Mouse (Mus musculus) embryonic facial prominence, embryonic 13.5 days (tissue): ENCODE results near the gene Otud4. TPM values are rescaled to one million over a fixed set of nuclear protein-coding genes. Genes with fewer than 3 reads are reported as not detected.

Experiments
- ATAC-seq: fragments of 200-750 bp; cut with Nextera tagmentation; 2 replicates; pipeline ENCODE4 v1.8.0; 2017; ENCODE audit warnings: low read depth; ENCODE audit not compliant: insufficient number of reproducible peaks, insufficient read depth, low FRiP score, low TSS enrichment
- H3K27ac ChIP-seq: fragments of 300-500 bp; sonication (generic); 2 replicates; pipeline ENCODE4 v1.5.1; 2015; ENCODE audit warnings: moderate library complexity, mild to moderate bottlenecking, inconsistent platforms
- H3K27me3 ChIP-seq: fragments of 300-500 bp; sonication (generic); 2 replicates; pipeline ENCODE4 v1.6.1; 2015; ENCODE audit warnings: mild to moderate bottlenecking, inconsistent platforms
- H3K36me3 ChIP-seq: fragments of 300-500 bp; sonication (generic); 2 replicates; pipeline ENCODE4 v1.6.1; 2015; ENCODE audit warnings: mild to moderate bottlenecking, inconsistent platforms
- H3K4me1 ChIP-seq: fragments of 300-500 bp; sonication (generic); 2 replicates; pipeline ENCODE4 v1.6.1; 2015; ENCODE audit warnings: inconsistent platforms
- H3K4me2 ChIP-seq: fragments of 300-500 bp; sonication (generic); 2 replicates; pipeline ENCODE4 v1.6.1; 2015; ENCODE audit warnings: moderate library complexity, mild to moderate bottlenecking, inconsistent platforms
- H3K4me3 ChIP-seq: fragments of 300-500 bp; sonication (generic); 2 replicates; pipeline ENCODE4 v1.5.1; 2015; ENCODE audit warnings: mild to moderate bottlenecking, inconsistent platforms
- H3K9ac ChIP-seq: fragments of 300-500 bp; sonication (generic); 2 replicates; pipeline ENCODE4 v1.6.1; 2015; ENCODE audit warnings: mild to moderate bottlenecking, inconsistent platforms
- H3K9me3 ChIP-seq: fragments of 300-500 bp; sonication (generic); 2 replicates; pipeline ENCODE4 v1.6.1; 2016; ENCODE audit warnings: inconsistent platforms
- WGBS: fragments of 180-500 bp; shearing (Covaris S2); methylation state at CpG from one replicate; pipeline ENCODE4 v1.1.7; 2015; ENCODE audit warnings: mixed read lengths; 5-methylcytosine and 5-hydroxymethylcytosine counted together
- polyA plus RNA-seq: library from polyadenylated mRNA; unstranded; fragments of >200 nt; fragmentation: Nextera tagmentation; extraction: Ambion mirVana; gene quantifications from 2 replicates; pipeline ENCODE4 v1.2.1, GENCODE M21; 2015

The Otud4 gene
- polyA plus RNA-seq, 1 experiment from 2014 or later: 10.7 TPM

DNA sequence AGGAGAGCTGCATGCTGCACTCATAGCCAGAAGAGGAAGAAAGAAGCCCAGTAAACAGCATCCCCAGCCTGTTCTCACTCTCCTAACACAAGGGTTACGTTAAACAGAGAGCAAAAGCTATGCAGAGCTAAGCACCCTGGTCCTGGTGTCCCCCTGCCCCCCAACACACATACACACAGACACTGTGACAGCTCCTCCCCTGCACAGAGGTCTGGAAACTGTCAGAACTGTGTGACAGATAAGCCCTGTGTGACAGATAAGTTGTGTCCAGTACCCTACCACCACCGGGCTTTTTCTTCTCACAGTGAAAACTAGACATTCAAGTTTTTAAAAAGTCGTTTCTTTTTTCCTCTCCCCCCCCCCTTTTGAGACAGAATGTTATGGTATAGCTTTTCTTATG, 19.4 kb upstream of the Otud4 start:
- Histone ChIP-seq H3K9me3 (no peaks in the 10 kb centered on the region), H3K9ac (no peak overlapping the region), H3K4me3 (no peak overlapping the region), H3K27me3 (no peaks in the 10 kb centered on the region), H3K36me3 (no peaks in the 10 kb centered on the region), H3K27ac (no peak overlapping the region), H3K4me2 (no peak overlapping the region), H3K4me1 (0 out of 2 replicates have a peak, but pooled peaks cover 2% of the 10 kb centered on the region)
- no peak for ATAC-seq
- 37% methylated on average over 3 of the region's 3 CpGs for WGBS

GRCm38 (mm10) chr8:79620489-79621276, 18.7 kb upstream of the Otud4 start:
- Histone ChIP-seq H3K36me3 (no peaks in the 10 kb centered on the region), H3K4me1 (0 out of 2 replicates have a peak, but pooled peaks cover 2% of the 10 kb centered on the region), H3K4me3 (no peak overlapping the region), H3K27ac (no peak overlapping the region), H3K9me3 (no peaks in the 10 kb centered on the region), H3K4me2 (no peak overlapping the region), H3K9ac (no peak overlapping the region), H3K27me3 (no peaks in the 10 kb centered on the region)
- WGBS: 58% methylated on average over 9 of the region's 9 CpGs
- ATAC-seq: no peak

GRCm38 (mm10) chr8:79622346-79622745, 17.1 kb upstream of the Otud4 start:
- no peak for ATAC-seq
- Histone ChIP-seq H3K27me3 (no peaks in the 10 kb centered on the region), H3K36me3 (no peaks in the 10 kb centered on the region), H3K27ac (no peak overlapping the region), H3K4me3 (no peak overlapping the region), H3K4me2 (no peak overlapping the region), H3K4me1 (0 out of 2 replicates have a peak, but pooled peaks cover 2% of the 10 kb centered on the region), H3K9ac (no peak overlapping the region), H3K9me3 (no peaks in the 10 kb centered on the region)
- WGBS: 82% methylated on average over 11 of the region's 11 CpGs

- ATAC-seq: no peak
- WGBS: 92% methylated on average over 12 of the region's 12 CpGs
- Histone ChIP-seq H3K4me1 (0 out of 2 replicates have a peak, but pooled peaks cover 2% of the 10 kb centered on the region), H3K9me3 (no peaks in the 10 kb centered on the region), H3K27ac (no peak overlapping the region), H3K27me3 (no peaks in the 10 kb centered on the region), H3K4me2 (no peak overlapping the region), H3K36me3 (no peaks in the 10 kb centered on the region), H3K4me3 (no peak overlapping the region), H3K9ac (no peak overlapping the region)
These were observed 16.1 kb upstream of the Otud4 start for GRCm38 (mm10) chr8:79623351-79623750.

DNA sequence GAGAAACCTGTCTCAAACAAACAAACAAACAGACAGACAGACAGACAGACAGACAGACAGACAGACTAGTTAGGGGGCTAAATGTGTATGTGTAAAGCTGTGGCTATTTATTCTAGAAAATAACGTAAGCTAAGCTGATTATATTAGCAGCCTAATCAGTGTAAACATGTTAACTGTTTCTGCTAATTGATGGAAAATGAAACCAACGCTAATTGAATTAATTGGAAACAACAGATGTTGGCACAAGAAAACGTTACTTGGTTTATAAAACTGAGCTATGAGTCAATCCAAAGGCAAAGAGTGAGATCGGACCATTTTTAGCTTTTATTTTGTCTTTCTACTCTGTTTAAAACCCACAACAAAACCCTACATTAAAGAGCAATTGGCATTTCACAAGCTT, 15.0 kb upstream of the Otud4 start:
- Histone ChIP-seq H3K4me1 (0 out of 2 replicates have a peak, but pooled peaks cover 2% of the 10 kb centered on the region), H3K9ac (no peak overlapping the region), H3K4me3 (no peak overlapping the region), H3K27me3 (no peaks in the 10 kb centered on the region), H3K36me3 (no peaks in the 10 kb centered on the region), H3K4me2 (no peak overlapping the region), H3K9me3 (no peaks in the 10 kb centered on the region), H3K27ac (no peak overlapping the region)
- ATAC-seq: no peak
- WGBS: 65% methylated on average over 4 of the region's 4 CpGs

- Histone ChIP-seq H3K9ac (no peak overlapping the region), H3K4me3 (no peak overlapping the region), H3K36me3 (no peaks in the 10 kb centered on the region), H3K4me1 (no peaks in the 10 kb centered on the region), H3K27me3 (no peaks in the 10 kb centered on the region), H3K27ac (no peak overlapping the region), H3K9me3 (no peaks in the 10 kb centered on the region), H3K4me2 (no peak overlapping the region)
- WGBS: 84% methylated on average over 5 of the region's 5 CpGs
- ATAC-seq: no peak
These were observed 13.2 kb upstream of the Otud4 start for GRCm38 (mm10) chr8:79626213-79626612.

GRCm38 (mm10) chr8:79635491-79635890, 3.9 kb upstream of the Otud4 start:
- Histone ChIP-seq H3K9ac (no peak overlapping the region), H3K27me3 (no peaks in the 10 kb centered on the region), H3K36me3 (no peaks in the 10 kb centered on the region), H3K27ac (no peak overlapping the region), H3K4me3 (no peak overlapping the region), H3K9me3 (no peaks in the 10 kb centered on the region), H3K4me1 (no peaks in the 10 kb centered on the region; the same call in 1 of the 2 replicates), H3K4me2 (no peak overlapping the region)
- ATAC-seq: no peak
- 90% methylated on average over 1 of the region's 1 CpGs for WGBS

DNA sequence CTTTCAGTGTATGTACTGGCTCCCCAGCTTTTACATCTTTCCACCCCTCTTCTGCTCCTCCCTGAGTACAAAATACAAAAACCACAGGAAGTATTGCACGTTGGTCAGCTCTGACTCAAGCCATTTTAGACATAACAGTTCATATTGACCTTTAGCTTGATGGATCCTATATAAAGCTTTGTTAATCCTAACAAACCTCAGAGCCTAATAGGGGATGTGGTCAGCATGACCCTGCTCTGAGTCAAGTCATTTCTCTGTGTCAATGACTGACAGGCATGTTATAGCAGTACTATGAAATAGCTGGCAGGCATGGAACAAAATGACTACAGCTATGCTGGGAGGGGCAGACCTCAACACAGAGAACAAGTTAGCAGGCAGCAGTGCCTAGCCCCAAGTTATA, 3.3 kb upstream of the Otud4 start:
- Histone ChIP-seq H3K4me2 (no peak overlapping the region), H3K36me3 (no peaks in the 10 kb centered on the region), H3K9me3 (no peaks in the 10 kb centered on the region), H3K9ac (no peak overlapping the region), H3K27me3 (no peaks in the 10 kb centered on the region), H3K27ac (no peak overlapping the region), H3K4me3 (no peak overlapping the region), H3K4me1 (peaks cover 2% of the 10 kb centered on the region)
- ATAC-seq: no peak
- WGBS: 84% methylated on average over 1 of the region's 1 CpGs

DNA sequence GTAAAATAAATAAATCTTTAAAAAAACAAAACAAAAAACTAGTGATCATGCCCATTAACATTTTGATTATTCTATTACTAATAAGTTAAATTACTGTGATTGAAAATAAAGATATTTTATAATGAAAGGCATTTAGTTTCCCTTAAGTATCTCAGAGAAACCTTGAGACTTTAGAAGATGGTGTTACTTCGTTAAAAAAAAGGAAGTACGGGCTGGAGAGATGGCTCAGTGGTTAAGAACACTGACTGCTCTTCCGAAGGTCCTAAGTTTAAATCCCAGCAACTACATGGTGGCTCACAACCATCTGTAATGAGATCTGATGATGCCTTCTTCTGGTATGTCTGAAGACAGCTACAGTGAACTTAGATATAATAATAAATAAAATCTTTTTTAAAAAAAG, 2.2 kb upstream of the Otud4 start:
- Histone ChIP-seq H3K36me3 (no peaks in the 10 kb centered on the region), H3K27ac (no peak overlapping the region), H3K4me1 (peaks cover 11% of the 10 kb centered on the region), H3K4me3 (no peak overlapping the region), H3K27me3 (no peaks in the 10 kb centered on the region), H3K9me3 (no peaks in the 10 kb centered on the region), H3K9ac (no peak overlapping the region), H3K4me2 (no peak overlapping the region)
- ATAC-seq: no peak
- WGBS: 85% methylated on average over 3 of the region's 3 CpGs

DNA sequence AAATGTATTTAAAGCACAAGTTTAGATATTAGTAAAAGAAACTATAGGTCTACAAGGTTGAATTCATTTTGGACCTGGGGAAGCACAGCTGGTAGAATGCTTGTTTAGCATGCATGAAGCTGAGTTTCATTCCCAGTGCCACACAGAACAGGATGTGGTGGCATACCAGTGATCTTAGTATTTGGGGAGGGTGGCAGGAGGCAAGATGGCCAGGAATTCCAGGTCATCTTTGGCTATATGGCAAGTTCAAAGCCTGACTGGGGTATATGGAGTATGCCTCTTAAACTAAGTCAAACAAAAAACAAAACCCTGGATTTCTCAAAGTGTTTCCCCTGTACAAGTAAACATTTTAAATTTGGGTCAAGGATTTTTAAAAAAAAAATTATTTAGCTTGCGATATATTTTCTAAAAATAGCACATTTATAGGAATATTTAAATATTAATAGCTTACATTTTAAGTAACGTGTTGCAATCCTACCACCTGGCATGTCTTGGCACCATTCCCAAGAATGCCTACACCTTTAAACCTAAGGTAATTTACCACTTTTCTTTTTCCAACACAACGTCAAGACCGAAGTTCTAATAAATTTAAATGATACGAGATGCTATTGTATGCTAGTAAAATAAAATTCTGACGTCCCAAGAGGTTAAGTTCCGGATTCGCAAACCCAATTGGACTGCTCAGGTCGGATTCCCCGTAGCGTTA, 1.3 kb upstream of the Otud4 start:
- peak overlapping the region; percentile 95; the same call in 1 of the 2 replicates for H3K27ac ChIP-seq
- H3K4me1 ChIP-seq: peaks cover 16% of the 10 kb centered on the region
- WGBS: 10% methylated on average over 11 of the region's 11 CpGs
- H3K9me3 ChIP-seq: no peaks in the 10 kb centered on the region
- H3K36me3 ChIP-seq: no peaks in the 10 kb centered on the region
- H3K4me2 ChIP-seq: peak overlapping the region; percentile 76
- H3K9ac ChIP-seq: peak overlapping the region; percentile 90
- no peak for ATAC-seq
- H3K27me3 ChIP-seq: no peaks in the 10 kb centered on the region
- peak overlapping the region; percentile 93 for H3K4me3 ChIP-seq

DNA sequence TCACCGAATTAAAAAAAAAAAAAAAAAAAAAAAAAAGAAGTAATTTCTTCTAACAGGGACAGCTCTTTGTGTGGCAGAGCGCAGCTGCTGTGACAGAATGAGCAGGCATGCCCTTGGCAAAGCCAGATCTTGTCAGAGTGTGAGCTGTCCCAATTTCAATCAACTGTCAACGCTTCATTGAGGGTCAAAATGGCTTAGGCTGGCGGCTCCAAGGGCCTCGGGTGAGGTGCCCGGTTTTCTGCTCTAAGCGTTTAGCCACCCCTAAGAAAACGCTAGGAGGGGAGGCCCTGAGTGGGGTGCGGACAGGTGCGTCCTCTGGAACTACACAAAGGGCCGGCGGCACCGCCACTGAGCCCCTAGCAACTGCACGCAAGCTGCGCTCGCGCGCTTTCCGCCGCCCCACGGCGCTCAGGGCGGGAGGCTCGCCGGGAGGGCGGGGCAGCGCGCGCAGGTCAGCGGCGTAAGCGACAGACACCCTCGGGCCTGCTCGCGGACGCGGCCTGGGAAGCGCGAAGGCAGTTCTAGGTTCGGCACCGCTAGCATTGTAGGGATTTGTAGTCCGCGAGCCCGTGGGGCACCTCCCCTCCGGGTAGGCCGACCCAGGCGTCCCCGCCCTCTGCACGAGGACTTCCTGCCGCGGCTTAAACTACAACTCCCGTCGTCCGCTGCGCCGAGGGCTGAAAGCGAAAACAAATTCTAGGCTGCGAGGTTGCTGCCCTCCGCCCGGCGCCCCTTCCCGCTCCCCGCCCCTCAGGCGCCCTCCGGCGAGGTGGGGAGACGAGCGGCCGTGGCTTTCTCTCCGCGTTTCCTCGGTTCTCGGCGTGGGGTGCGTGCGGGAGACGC, 490 bp upstream of the Otud4 start:
- peak; percentile 99 for ATAC-seq
- peak overlapping the region; percentile 90 for H3K9ac ChIP-seq

More for the DNA sequence above, 490 bp upstream of the Otud4 start:
- H3K9me3 ChIP-seq: no peaks in the 10 kb centered on the region
- H3K4me2 ChIP-seq: peak overlapping the region; percentile 76
- H3K27me3 ChIP-seq: no peaks in the 10 kb centered on the region
- under 1% methylated on average over 77 of the region's 77 CpGs for WGBS
- peaks cover 16% of the 10 kb centered on the region for H3K4me1 ChIP-seq
- H3K4me3 ChIP-seq: peak overlapping the region; percentile 93
- peak overlapping the region; percentile 95 for H3K27ac ChIP-seq
- H3K36me3 ChIP-seq: peaks cover under 1% of the 10 kb centered on the region; the same call in 1 of the 2 replicates
